In genomic region chr2:146257037-146257436, GRCm38 (mm10) we compare ENCODE assay signal across 16 mouse cellular contexts. TPM values are rescaled to one million over a fixed set of nuclear protein-coding genes. Genes with fewer than 3 reads are reported as not detected.
DNase-seq lines count a peak whose midpoint lies in the region; ATAC-seq and TF ChIP-seq lines count a peak whose summit lies in the region.
"Had no signal": no experiment of that assay in that cellular context is flagged by ENCODE, and none has a peak within 500 bp of the region (broad histone marks: within the 10 kb centered on the region; RNA-seq: fewer than 3 reads in every experiment).

No protein-coding gene starts in this region.

- no peaks in the 10 kb centered on the region; the same call in 1 of the 2 replicates for H3K27me3 ChIP-seq in hindbrain, postnatal 0 days (ENCODE audit: insufficient read depth, low read length)
- H3K27me3 ChIP-seq in hindbrain, embryonic 16.5 days (replicated peaks; ENCODE audit: control insufficient read depth, insufficient read depth, low read length) = no peaks in the 10 kb centered on the region
- 0 out of 2 replicates have a peak, but pooled peaks cover 8% of the 10 kb centered on the region for H3K27me3 ChIP-seq in neural tube, embryonic 12.5 days (replicated peaks)
- H3K27me3 ChIP-seq in forebrain, embryonic 16.5 days (replicated peaks; ENCODE audit: control insufficient read depth, insufficient read depth, low read length) = no peaks in the 10 kb centered on the region
- no peaks in the 10 kb centered on the region for H3K27me3 ChIP-seq in stomach, postnatal 0 days (ENCODE audit: control insufficient read depth, insufficient read depth, low read length)
- H3K27me3 ChIP-seq: heart, embryonic 15.5 days; stomach, embryonic 15.5 days had no signal

- DNase-seq in hindbrain, postnatal 0 days (ENCODE audit: low spot score) = peak; percentile 70
- DNase-seq in neural tube, embryonic 10.5 days (ENCODE audit: extremely low spot score, low spot score) = no peak
- DNase-seq in stomach, postnatal 0 days (ENCODE audit: low spot score) = no peak
- DNase-seq in left cerebral cortex, adult 8-10 months (ENCODE audit: low spot score in 2 of 2) = no peak
- no peak for DNase-seq in left cerebral cortex, adult 18-20 months (ENCODE audit: low spot score in 2 of 2)
- DNase-seq: gastrocnemius, postnatal 36 days had no signal

- no peaks in the 10 kb centered on the region for H3K9me3 ChIP-seq in hindbrain, postnatal 0 days (ENCODE audit: low read length)
- no peaks in the 10 kb centered on the region for H3K9me3 ChIP-seq in hindbrain, embryonic 16.5 days (ENCODE audit: control insufficient read depth, low read length)
- no peaks in the 10 kb centered on the region for H3K9me3 ChIP-seq in neural tube, embryonic 12.5 days
- H3K9me3 ChIP-seq in forebrain, embryonic 16.5 days (ENCODE audit: control insufficient read depth, low read length) = no peaks in the 10 kb centered on the region
- H3K9me3 ChIP-seq in stomach, postnatal 0 days (ENCODE audit: control insufficient read depth, low read length) = no peaks in the 10 kb centered on the region
- H3K9me3 ChIP-seq: heart, embryonic 15.5 days; stomach, embryonic 15.5 days had no signal

- 0 out of 2 replicates have a peak, but pooled peaks have one; percentile 35 for ATAC-seq in hindbrain, postnatal 0 days
- no peak for ATAC-seq in hindbrain, embryonic 16.5 days
- ATAC-seq in neural tube, embryonic 12.5 days (ENCODE audit: low FRiP score, low read depth) = peak; percentile 52
- ATAC-seq in forebrain, embryonic 16.5 days = peak; percentile 51
- ATAC-seq in stomach, postnatal 0 days (ENCODE audit: low FRiP score, low TSS enrichment) = 0 out of 2 replicates have a peak, but pooled peaks have one; percentile 66
- ATAC-seq: inflammation-experienced regulatory T-cells, adult 6 months had no signal

- no peak overlapping the region for H3K27ac ChIP-seq in hindbrain, postnatal 0 days
- H3K27ac ChIP-seq in hindbrain, embryonic 16.5 days (ENCODE audit: low read depth, low read length) = no peak overlapping the region
- H3K27ac ChIP-seq in neural tube, embryonic 12.5 days = no peak overlapping the region
- peak overlapping the region; percentile 75 for H3K27ac ChIP-seq in forebrain, embryonic 16.5 days (ENCODE audit: low read length)
- no peak overlapping the region for H3K27ac ChIP-seq in stomach, postnatal 0 days (replicated peaks)
- H3K27ac ChIP-seq: heart, embryonic 15.5 days; kidney, postnatal 0 days; stomach, embryonic 15.5 days had no signal

- H3K4me2 ChIP-seq in hindbrain, postnatal 0 days (ENCODE audit: low read depth, low read length) = no peak overlapping the region
- H3K4me2 ChIP-seq in hindbrain, embryonic 16.5 days (ENCODE audit: low read length) = no peak overlapping the region
- H3K4me2 ChIP-seq in neural tube, embryonic 12.5 days (replicated peaks) = no peak overlapping the region
- no peak overlapping the region for H3K4me2 ChIP-seq in forebrain, embryonic 16.5 days (ENCODE audit: low read length)
- no peak overlapping the region for H3K4me2 ChIP-seq in stomach, postnatal 0 days (replicated peaks; ENCODE audit: low read depth)
- H3K4me2 ChIP-seq: heart, embryonic 15.5 days; liver, embryonic 11.5 days; stomach, embryonic 15.5 days had no signal

- H3K4me1 ChIP-seq in hindbrain, postnatal 0 days (ENCODE audit: insufficient read depth, low read length) = peaks cover 13% of the 10 kb centered on the region
- H3K4me1 ChIP-seq in hindbrain, embryonic 16.5 days (ENCODE audit: control insufficient read depth, insufficient read depth, low read depth, low read length) = peaks cover 15% of the 10 kb centered on the region
- H3K4me1 ChIP-seq in neural tube, embryonic 12.5 days = peaks cover 23% of the 10 kb centered on the region; the same call in 1 of the 2 replicates
- H3K4me1 ChIP-seq in forebrain, embryonic 16.5 days (replicated peaks; ENCODE audit: control insufficient read depth, insufficient read depth, low read length) = peaks cover 49% of the 10 kb centered on the region
- H3K4me1 ChIP-seq in stomach, postnatal 0 days (replicated peaks; ENCODE audit: control insufficient read depth, insufficient read depth) = no peaks in the 10 kb centered on the region
- H3K4me1 ChIP-seq: stomach, embryonic 15.5 days had no signal

- H3K9ac ChIP-seq in hindbrain, postnatal 0 days (replicated peaks; ENCODE audit: low read length) = no peak overlapping the region
- no peak overlapping the region for H3K9ac ChIP-seq in hindbrain, embryonic 16.5 days (ENCODE audit: low read depth, low read length)
- H3K9ac ChIP-seq in neural tube, embryonic 12.5 days = no peak overlapping the region
- H3K9ac ChIP-seq in forebrain, embryonic 16.5 days (replicated peaks; ENCODE audit: low read depth, low read length) = no peak overlapping the region
- no peak overlapping the region for H3K9ac ChIP-seq in stomach, postnatal 0 days (ENCODE audit: low read length)
- H3K9ac ChIP-seq: heart, embryonic 15.5 days; stomach, embryonic 15.5 days had no signal

- no peak overlapping the region for H3K4me3 ChIP-seq in hindbrain, postnatal 0 days (ENCODE audit: low read length)
- H3K4me3 ChIP-seq in hindbrain, embryonic 16.5 days (ENCODE audit: low read length) = no peak overlapping the region
- no peak overlapping the region for H3K4me3 ChIP-seq in neural tube, embryonic 12.5 days
- H3K4me3 ChIP-seq in forebrain, embryonic 16.5 days (replicated peaks; ENCODE audit: low read length) = no peak overlapping the region
- no peak overlapping the region for H3K4me3 ChIP-seq in stomach, postnatal 0 days (ENCODE audit: low read depth, low read length)
- H3K4me3 ChIP-seq: heart, embryonic 15.5 days; stomach, embryonic 15.5 days had no signal

- WGBS in hindbrain, postnatal 0 days = 37% methylated on average over 3 of the region's 3 CpGs
- 31% methylated on average over 3 of the region's 3 CpGs for WGBS in hindbrain, embryonic 16.5 days
- 38% methylated on average over 3 of the region's 3 CpGs for WGBS in neural tube, embryonic 12.5 days
- WGBS in forebrain, embryonic 16.5 days = 7% methylated on average over 3 of the region's 3 CpGs
- WGBS in stomach, postnatal 0 days = 23% methylated on average over 3 of the region's 3 CpGs

- no peaks in the 10 kb centered on the region for H3K36me3 ChIP-seq in hindbrain, postnatal 0 days (ENCODE audit: insufficient read depth, low read length)
- no peaks in the 10 kb centered on the region for H3K36me3 ChIP-seq in hindbrain, embryonic 16.5 days (ENCODE audit: control insufficient read depth, insufficient read depth, low read length)
- no peaks in the 10 kb centered on the region for H3K36me3 ChIP-seq in neural tube, embryonic 12.5 days
- H3K36me3 ChIP-seq in forebrain, embryonic 16.5 days (ENCODE audit: control insufficient read depth, insufficient read depth) = no peaks in the 10 kb centered on the region
- H3K36me3 ChIP-seq in stomach, postnatal 0 days (ENCODE audit: control insufficient read depth, insufficient read depth, low read length) = no peaks in the 10 kb centered on the region
- H3K36me3 ChIP-seq: heart, embryonic 15.5 days; stomach, embryonic 15.5 days had no signal

- TF ChIP-seq CTCF in hindbrain, postnatal 0 days (IDR thresholded peaks at IDR 0.05; ENCODE audit: low read depth) = no peak
- TF ChIP-seq CTCF in stomach, postnatal 0 days (IDR thresholded peaks at IDR 0.05; ENCODE audit: low read depth) = no peak

- TF ChIP-seq EP300 in stomach, postnatal 0 days (optimal IDR thresholded peaks at IDR 0.05) = no peak

RNA-seq across cellular contexts. Expression of gene Insm1, which starts 35.3 kb away (rescaled TPM):
- 42.7 and 44.0 TPM in 2 replicates for total RNA-seq in hindbrain, postnatal 0 days (2014; rRNA removed)
- 4.2 and 4.4 TPM in 2 replicates for polyA plus RNA-seq in hindbrain, postnatal 0 days (2015; fragmentation: Nextera tagmentation; extraction: Ambion mirVana)
- polyA plus RNA-seq in hindbrain, embryonic 16.5 days (2015; fragmentation: Nextera tagmentation; extraction: Ambion mirVana) = 1.9 and 2.3 TPM in 2 replicates
- polyA plus RNA-seq in neural tube, embryonic 12.5 days (2016; fragmentation: Nextera tagmentation; extraction: Ambion mirVana) = 8.4 and 9.3 TPM in 2 replicates
- 9.1 and 11.8 TPM in 2 replicates for polyA plus RNA-seq in forebrain, embryonic 16.5 days (2015; fragmentation: Nextera tagmentation; extraction: Ambion mirVana)
- polyA plus RNA-seq in stomach, postnatal 0 days (2015; fragmentation: Nextera tagmentation; extraction: Ambion mirVana) = 0.29 and 0.44 TPM in 2 replicates
- total RNA-seq in left cerebral cortex, adult 8-10 months (2022) = 1 to 10 TPM; 4.7 to 5.9 (median 5.8) TPM
- total RNA-seq in left cerebral cortex, adult 18-20 months (2021) = 1 to 10 TPM; 6.7 to 7.0 TPM
- total RNA-seq: common myeloid progenitor, adult 5-6 weeks; gastrocnemius, postnatal 36 days; megakaryocyte-erythroid progenitor cell, adult 5-6 weeks had no signal
- polyA plus RNA-seq: heart, embryonic 15.5 days; inflammation-experienced regulatory T-cells, adult 6 months; kidney, postnatal 0 days; liver, embryonic 11.5 days had no signal
